Mouse (Mus musculus): ENCODE results near the gene Cdcp2. TPM values are rescaled to one million over a fixed set of nuclear protein-coding genes. Genes with fewer than 3 reads are reported as not detected.

Cdcp2 gene
- polyA plus RNA-seq (2017; shearing (Covaris generic)), result 1 to 10 TPM in 1 of 2 experiments, not detected in 1; 1.2 TPM

GRCm38 (mm10) chr4:107096841-107097373, at the start of gene Cdcp2:
Gene Cdcp2, plus strand, starts transcription at chr4:107096891.

GRCm38 (mm10) chr4:107066252-107067124, 30.2 kb upstream of the Cdcp2 start, which contains the start of the genes Mrpl37 and Cyb5rl:
Gene Mrpl37, minus strand, starts transcription at chr4:107066868.
Gene Cyb5rl, plus strand, starts transcription at chr4:107066988.

Other genes starting within 250 kb of the Cdcp2 start
- 10 to 100 TPM; 94.1 to 95.3 TPM for gene Ssbp3, start 186.2 kb upstream of the Cdcp2 start, polyA plus RNA-seq (2017; shearing (Covaris generic))
- 10 to 100 TPM; 62.8 to 67.5 TPM for gene Mrpl37, start 30.0 kb upstream of the Cdcp2 start, polyA plus RNA-seq (2017; shearing (Covaris generic))
- 1 to 10 TPM; 8.2 to 9.0 TPM for gene Cyb5rl, start 29.9 kb upstream of the Cdcp2 start, polyA plus RNA-seq (2017; shearing (Covaris generic))
- gene Tmem59, start 81.5 kb downstream of the Cdcp2 start, polyA plus RNA-seq (2017; shearing (Covaris generic)), result 100 to 1,000 TPM; 395 to 444 TPM
- 10 to 100 TPM; 18.4 to 18.6 TPM for gene Tceanc2, start 82.2 kb downstream of the Cdcp2 start, polyA plus RNA-seq (2017; shearing (Covaris generic))
- not detected for gene Ldlrad1, start 112.3 kb downstream of the Cdcp2 start, polyA plus RNA-seq (2017; shearing (Covaris generic))
- 10 to 100 TPM; 27.0 to 29.8 TPM for gene Lrrc42, start 156.6 kb downstream of the Cdcp2 start, polyA plus RNA-seq (2017; shearing (Covaris generic))
- gene Hspb11, start 156.7 kb downstream of the Cdcp2 start, polyA plus RNA-seq (2017; shearing (Covaris generic)), result 10 to 100 TPM; 12.4 to 16.4 TPM
- gene Dio1, start 210.3 kb downstream of the Cdcp2 start, polyA plus RNA-seq (2017; shearing (Covaris generic)), result under 1 TPM in 1 of 2 experiments, not detected in 1; 0.82 TPM
- gene Yipf1, start 217.5 kb downstream of the Cdcp2 start, polyA plus RNA-seq (2017; shearing (Covaris generic)), result 100 to 1,000 TPM; 111 to 112 TPM